Mouse (Mus musculus) olfactory bulb, adult 2 months (tissue): ENCODE measurements at regions not wholly inside any gene's neighbourhood (a gene's known extent, or its start where the extent isn't known, plus 50 kb on each side); places are given as distances from the start of the nearest gene placed in this dataset.

Experiments
- H3K27ac ChIP-seq: fragments of 200-500 bp; 2 replicates; pipeline ENCODE4 v1.5.1; 2012; ENCODE audit warnings: low read depth, low read length; ENCODE audit not compliant: insufficient read depth
- H3K4me1 ChIP-seq: fragments of 200-500 bp; 2 replicates; pipeline ENCODE4 v1.6.1; 2012; ENCODE audit warnings: low read length; ENCODE audit not compliant: control insufficient read depth, insufficient read depth
- H3K4me3 ChIP-seq: fragments of 200-500 bp; 2 replicates; pipeline ENCODE4 v1.5.1; 2012; ENCODE audit warnings: mild to moderate bottlenecking, low read depth, low read length, moderate library complexity; ENCODE audit not compliant: insufficient read depth
- CTCF ChIP-seq: fragments of 200-500 bp; IDR thresholded peaks from 2 replicates; pipeline ENCODE4 v1.5.1; 2012; ENCODE audit warnings: low read depth, mild to moderate bottlenecking, low read length, moderate library complexity; ENCODE audit not compliant: insufficient read depth
- POLR2A ChIP-seq: fragments of 200-500 bp; IDR thresholded peaks from 2 replicates; pipeline ENCODE4 v1.6.1; 2012; ENCODE audit warnings: mild to moderate bottlenecking, low read depth, low read length, moderate library complexity; ENCODE audit not compliant: insufficient read depth
- WGBS: fragments of 180-500 bp; shearing (Covaris S2); methylation state at CpG from one replicate; pipeline ENCODE4 v1.1.7; 2018; 5-methylcytosine and 5-hydroxymethylcytosine counted together

- Histone ChIP-seq H3K4me3 (no peak overlapping the region), H3K4me1 (no peaks in the 10 kb centered on the region), H3K27ac (no peak overlapping the region)
- TF ChIP-seq POLR2A (no peak), CTCF (no peak)
- WGBS = 96% methylated on average over 1 of the region's 1 CpGs
Observed at GRCm38 (mm10) chr6:93537971-93538370, 594.7 kb upstream of the Adamts9 start.

GRCm38 (mm10) chr6:93537126-93537525, 593.8 kb upstream of the Adamts9 start:
- TF ChIP-seq CTCF = no peak
- TF ChIP-seq POLR2A = no peak
- Histone ChIP-seq H3K27ac (no peak overlapping the region), H3K4me3 (no peak overlapping the region), H3K4me1 (no peaks in the 10 kb centered on the region)
- WGBS = 100% methylated on average over 1 of the region's 1 CpGs

DNA sequence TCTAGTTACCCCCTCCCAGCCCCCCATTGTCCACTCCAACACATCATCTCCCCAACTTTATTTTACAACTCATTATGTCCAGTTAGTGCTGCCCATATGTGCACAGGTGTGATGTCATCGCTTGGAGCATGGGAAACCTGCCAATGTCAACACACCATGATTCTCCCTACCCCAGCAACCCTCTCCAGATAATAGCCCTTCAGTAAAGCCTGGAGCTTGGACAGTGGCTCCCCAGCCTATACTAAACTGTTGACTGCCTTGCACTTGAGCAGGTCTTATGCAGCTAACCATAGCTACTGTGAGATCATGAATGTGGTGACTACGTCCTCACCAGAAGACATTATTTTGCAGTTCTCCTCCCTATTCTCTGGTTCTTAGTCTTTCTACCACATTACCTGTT, 570.5 kb upstream of the Adamts9 start:
- TF ChIP-seq POLR2A = no peak
- TF ChIP-seq CTCF = no peak
- no peak overlapping the region for H3K4me3 ChIP-seq
- no peaks in the 10 kb centered on the region for H3K4me1 ChIP-seq
- no peak overlapping the region for H3K27ac ChIP-seq
- whole genome bisulfite sequencing = 94% methylated on average over 2 of the region's 2 CpGs

GRCm38 (mm10) chr6:93509857-93510256, 566.6 kb upstream of the Adamts9 start:
- H3K4me3 ChIP-seq = no peak overlapping the region
- 59% methylated on average over 1 of the region's 1 CpGs for WGBS
- H3K4me1 ChIP-seq = no peaks in the 10 kb centered on the region
- TF ChIP-seq POLR2A (no peak), CTCF (no peak)
- no peak overlapping the region for H3K27ac ChIP-seq

GRCm38 (mm10) chr6:93497824-93498223, 554.5 kb upstream of the Adamts9 start:
- H3K4me1 ChIP-seq = no peaks in the 10 kb centered on the region
- no peak overlapping the region for H3K4me3 ChIP-seq
- H3K27ac ChIP-seq = no peak overlapping the region
- WGBS = 87% methylated on average over 4 of the region's 4 CpGs
- TF ChIP-seq POLR2A (no peak), CTCF (no peak)

GRCm38 (mm10) chr6:93488441-93488955, 545.2 kb upstream of the Adamts9 start:
- WGBS = 59% methylated on average over 2 of the region's 2 CpGs
- Histone ChIP-seq H3K4me3 (no peak overlapping the region), H3K4me1 (no peaks in the 10 kb centered on the region), H3K27ac (no peak overlapping the region)
- no peak for TF ChIP-seq CTCF
- no peak for TF ChIP-seq POLR2A

DNA sequence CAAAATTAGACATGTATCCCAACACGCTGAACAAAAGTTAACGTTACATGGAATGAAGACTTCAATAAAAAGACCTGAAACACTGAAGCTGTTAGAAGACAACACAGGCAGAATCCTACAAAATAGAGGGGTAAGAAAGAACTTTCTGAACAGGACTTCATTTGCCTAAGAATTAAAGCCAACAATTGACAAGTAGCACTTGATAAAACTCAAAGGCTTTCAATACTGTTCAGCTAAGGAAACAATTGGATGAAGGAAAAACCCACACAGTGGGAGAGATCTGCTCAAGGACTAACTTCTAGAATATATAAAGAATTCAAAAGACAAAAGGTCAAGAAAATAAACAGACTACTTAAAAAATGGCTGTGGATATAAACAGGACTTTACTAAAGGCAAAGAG, 535.2 kb upstream of the Adamts9 start:
- Histone ChIP-seq H3K4me1 (no peaks in the 10 kb centered on the region), H3K4me3 (no peak overlapping the region), H3K27ac (no peak overlapping the region)
- no peak for TF ChIP-seq POLR2A
- no peak for TF ChIP-seq CTCF
- 90% methylated on average over 2 of the region's 2 CpGs for WGBS

- WGBS = 38% methylated on average over 1 of the region's 1 CpGs
- H3K4me1 ChIP-seq = no peaks in the 10 kb centered on the region
- H3K4me3 ChIP-seq = no peak overlapping the region
- TF ChIP-seq CTCF (no peak), POLR2A (no peak)
- no peak overlapping the region for H3K27ac ChIP-seq
Observed at GRCm38 (mm10) chr6:93474981-93475380, 531.7 kb upstream of the Adamts9 start.

- WGBS = 100% methylated on average over 5 of the region's 5 CpGs
- Histone ChIP-seq H3K27ac (no peak overlapping the region), H3K4me1 (no peaks in the 10 kb centered on the region), H3K4me3 (no peak overlapping the region)
- TF ChIP-seq POLR2A = no peak
- no peak for TF ChIP-seq CTCF
Observed at GRCm38 (mm10) chr6:93467867-93468266, 524.6 kb upstream of the Adamts9 start.

DNA sequence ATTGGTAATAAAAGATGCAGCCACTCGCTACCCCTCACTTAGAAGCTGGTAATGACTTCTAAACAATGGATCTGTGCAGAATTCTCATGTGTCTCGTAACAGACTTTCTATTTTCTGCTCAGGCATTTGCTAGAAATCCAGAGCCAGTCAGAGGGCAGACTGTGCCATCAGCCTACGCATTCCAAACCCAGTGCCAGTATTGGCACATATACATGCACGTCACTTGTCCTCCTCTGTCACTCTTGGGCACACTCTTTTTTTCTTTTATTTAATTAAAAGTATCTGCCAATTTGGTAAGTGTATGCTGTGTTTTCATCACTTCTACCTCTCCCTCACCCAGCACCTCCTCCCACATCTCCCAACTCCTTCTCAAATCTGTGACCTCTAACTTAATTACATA, 519.6 kb upstream of the Adamts9 start:
- WGBS = 75% methylated on average over 4 of the region's 4 CpGs
- no peak overlapping the region for H3K27ac ChIP-seq
- no peak for TF ChIP-seq POLR2A
- no peak for TF ChIP-seq CTCF
- no peaks in the 10 kb centered on the region for H3K4me1 ChIP-seq
- H3K4me3 ChIP-seq = no peak overlapping the region
